Mouse (Mus musculus) brain, embryonic 14.5 days (tissue): Measurements from ENCODE around the gene Dab1.

Experiments used
- CTCF ChIP-seq: fragments of 200-500 bp; IDR thresholded peaks from 2 replicates; pipeline ENCODE4 v1.5.1; 2012; ENCODE audit warnings: inconsistent platforms, mild to moderate bottlenecking, moderate library complexity, borderline replicate concordance; ENCODE audit not compliant: insufficient read depth, insufficient read length; ENCODE audit errors: extremely low read depth
- POLR2A ChIP-seq: fragments of 200-500 bp; IDR thresholded peaks from 2 replicates; pipeline ENCODE4 v1.6.1; 2012; ENCODE audit warnings: mild to moderate bottlenecking, inconsistent platforms, borderline replicate concordance; ENCODE audit not compliant: poor library complexity, insufficient read depth, insufficient read length, severe bottlenecking; ENCODE audit errors: extremely low read depth

DNA sequence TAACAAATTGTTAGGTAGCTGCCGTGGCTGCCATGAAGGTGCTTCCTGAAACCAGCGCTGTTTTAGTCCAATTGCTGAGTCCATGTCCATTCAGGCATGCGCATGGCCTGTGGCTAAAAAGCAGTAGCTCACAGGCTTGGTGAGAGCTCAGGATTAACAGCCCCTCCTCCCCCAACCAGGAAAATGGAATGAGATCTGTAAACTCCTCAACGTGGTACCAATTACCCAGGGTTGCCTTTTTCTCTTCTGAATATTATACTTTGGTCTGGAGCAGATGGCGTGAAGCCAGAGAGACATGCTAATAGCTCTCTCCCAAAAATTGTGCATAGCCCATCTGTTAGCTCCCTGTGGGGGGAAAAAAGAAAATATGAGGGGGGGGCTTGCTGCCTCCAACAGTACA lies 1105.1 kb downstream of the Dab1 start:
- TF ChIP-seq CTCF (no peak), POLR2A (no peak)
